Mouse (Mus musculus): ENCODE results near the gene Aplp2. TPM values are rescaled to one million over a fixed set of nuclear protein-coding genes. Genes with fewer than 3 reads are reported as not detected.

Aplp2 gene
- 182 and 192 TPM in 2 replicates for polyA plus RNA-seq (2015; fragmentation: Nextera tagmentation; extraction: Ambion mirVana)

GRCm38 (mm10) chr9:31211690-31212499, at the start of gene Aplp2:
TSS of gene Aplp2 (minus strand) at chr9:31211815.
- no peaks in the 10 kb centered on the region for H3K9me3 ChIP-seq (replicated peaks)
- H3K4me2 ChIP-seq: peak within 1 kb of the TSS; percentile 91
- peak within 1 kb of the TSS; percentile 91 for H3K27ac ChIP-seq (replicated peaks)
- ATAC-seq (ENCODE audit: insufficient read depth): peak; percentile 98
- WGBS (ENCODE audit: insufficient replicate concordance): under 1% methylated on average over 63 of the region's 63 CpGs
- H3K4me1 ChIP-seq (replicated peaks): peaks cover 44% of the 10 kb centered on the region
- peak within 1 kb of the TSS; percentile 96 for H3K9ac ChIP-seq
- H3K4me3 ChIP-seq (replicated peaks): peak within 1 kb of the TSS; percentile 99
- H3K27me3 ChIP-seq: no peaks in the 10 kb centered on the region
- H3K36me3 ChIP-seq (replicated peaks): no peaks in the 10 kb centered on the region

- Histone ChIP-seq H3K4me2 (no peak overlapping the region), H3K27me3 (no peaks in the 10 kb centered on the region), H3K36me3 (replicated peaks) (no peaks in the 10 kb centered on the region), H3K4me3 (replicated peaks) (no peak overlapping the region), H3K4me1 (replicated peaks) (peaks cover 55% of the 10 kb centered on the region), H3K9ac (no peak overlapping the region), H3K9me3 (replicated peaks) (no peaks in the 10 kb centered on the region), H3K27ac (replicated peaks) (peak overlapping the region; percentile 51; the same call in 1 of the 2 replicates)
- peak; percentile 38; the same call in 1 of the 2 replicates for ATAC-seq (ENCODE audit: insufficient read depth)
- 29% methylated on average over 4 of the region's 4 CpGs for whole genome bisulfite sequencing (ENCODE audit: insufficient replicate concordance)
Observed at GRCm38 (mm10) chr9:31260219-31260618, 48.6 kb upstream of the Aplp2 start.

- ATAC-seq (ENCODE audit: insufficient read depth): no peak
- H3K4me1 ChIP-seq (replicated peaks): peaks cover 73% of the 10 kb centered on the region
- H3K9ac ChIP-seq: no peak overlapping the region
- H3K27ac ChIP-seq (replicated peaks): no peak overlapping the region
- H3K4me3 ChIP-seq (replicated peaks): no peak overlapping the region
- no peak overlapping the region for H3K4me2 ChIP-seq
- WGBS (ENCODE audit: insufficient replicate concordance): 41% methylated on average over 3 of the region's 3 CpGs
- H3K27me3 ChIP-seq: no peaks in the 10 kb centered on the region
- no peaks in the 10 kb centered on the region for H3K9me3 ChIP-seq (replicated peaks)
- no peaks in the 10 kb centered on the region for H3K36me3 ChIP-seq (replicated peaks)
Observed at GRCm38 (mm10) chr9:31258237-31258636, 46.6 kb upstream of the Aplp2 start.

- H3K27ac ChIP-seq (replicated peaks): peak overlapping the region; percentile 96
- 27% methylated on average over 7 of the region's 7 CpGs for WGBS (ENCODE audit: insufficient replicate concordance)
- no peaks in the 10 kb centered on the region for H3K27me3 ChIP-seq
- peaks cover 82% of the 10 kb centered on the region for H3K4me1 ChIP-seq (replicated peaks)
- 0 out of 2 replicates have a peak overlapping the region, but pooled peaks have one; percentile 36 for H3K9ac ChIP-seq
- H3K9me3 ChIP-seq (replicated peaks): no peaks in the 10 kb centered on the region
- 0 out of 2 replicates have a peak, but pooled peaks have one; percentile 6 for ATAC-seq (ENCODE audit: insufficient read depth)
- H3K36me3 ChIP-seq (replicated peaks): no peaks in the 10 kb centered on the region
- H3K4me3 ChIP-seq (replicated peaks): 0 out of 2 replicates have a peak overlapping the region, but pooled peaks have one; percentile 2
- H3K4me2 ChIP-seq: peak overlapping the region; percentile 69
Observed at GRCm38 (mm10) chr9:31255953-31256352, 44.3 kb upstream of the Aplp2 start.

GRCm38 (mm10) chr9:31254697-31255004, 43.0 kb upstream of the Aplp2 start:
- peak overlapping the region; percentile 43 for H3K9ac ChIP-seq
- peaks cover 75% of the 10 kb centered on the region for H3K4me1 ChIP-seq (replicated peaks)
- H3K27ac ChIP-seq (replicated peaks): peak overlapping the region; percentile 96
- H3K4me3 ChIP-seq (replicated peaks): peak overlapping the region; percentile 40
- no peaks in the 10 kb centered on the region for H3K36me3 ChIP-seq (replicated peaks)
- 13% methylated on average over 7 of the region's 7 CpGs for WGBS (ENCODE audit: insufficient replicate concordance)
- H3K9me3 ChIP-seq (replicated peaks): no peaks in the 10 kb centered on the region
- peak; percentile 84 for ATAC-seq (ENCODE audit: insufficient read depth)
- peak overlapping the region; percentile 69 for H3K4me2 ChIP-seq
- H3K27me3 ChIP-seq: no peaks in the 10 kb centered on the region

GRCm38 (mm10) chr9:31253866-31254696, 42.5 kb upstream of the Aplp2 start:
- Histone ChIP-seq H3K4me2 (peak overlapping the region; percentile 69), H3K27ac (replicated peaks) (peak overlapping the region; percentile 96), H3K4me3 (replicated peaks) (peak overlapping the region; percentile 45), H3K4me1 (replicated peaks) (peaks cover 72% of the 10 kb centered on the region), H3K36me3 (replicated peaks) (no peaks in the 10 kb centered on the region), H3K9ac (peak overlapping the region; percentile 18), H3K27me3 (no peaks in the 10 kb centered on the region), H3K9me3 (replicated peaks) (no peaks in the 10 kb centered on the region)
- peak; percentile 38 for ATAC-seq (ENCODE audit: insufficient read depth)
- 29% methylated on average over 11 of the region's 11 CpGs for WGBS (ENCODE audit: insufficient replicate concordance)

GRCm38 (mm10) chr9:31253311-31253734, 41.7 kb upstream of the Aplp2 start:
- 3% methylated on average over 10 of the region's 10 CpGs for WGBS (ENCODE audit: insufficient replicate concordance)
- no peak; the same call in 1 of the 2 replicates for ATAC-seq (ENCODE audit: insufficient read depth)
- Histone ChIP-seq H3K4me1 (replicated peaks) (peaks cover 71% of the 10 kb centered on the region), H3K9me3 (replicated peaks) (no peaks in the 10 kb centered on the region), H3K4me3 (replicated peaks) (peak overlapping the region; percentile 45), H3K9ac (peak overlapping the region; percentile 18), H3K4me2 (peak overlapping the region; percentile 69), H3K27ac (replicated peaks) (peak overlapping the region; percentile 96), H3K27me3 (no peaks in the 10 kb centered on the region), H3K36me3 (replicated peaks) (no peaks in the 10 kb centered on the region)

GRCm38 (mm10) chr9:31252182-31252799, 40.7 kb upstream of the Aplp2 start:
- no peaks in the 10 kb centered on the region for H3K36me3 ChIP-seq (replicated peaks)
- no peak overlapping the region for H3K9ac ChIP-seq
- H3K4me1 ChIP-seq (replicated peaks): peaks cover 68% of the 10 kb centered on the region
- H3K27ac ChIP-seq (replicated peaks): peak overlapping the region; percentile 96
- H3K27me3 ChIP-seq: no peaks in the 10 kb centered on the region
- ATAC-seq (ENCODE audit: insufficient read depth): peak; percentile 81
- peak overlapping the region; percentile 35 for H3K4me3 ChIP-seq (replicated peaks)
- WGBS (ENCODE audit: insufficient replicate concordance): 37% methylated on average over 10 of the region's 10 CpGs
- peak overlapping the region; percentile 69 for H3K4me2 ChIP-seq
- no peaks in the 10 kb centered on the region for H3K9me3 ChIP-seq (replicated peaks)

- H3K4me1 ChIP-seq (replicated peaks): peaks cover 40% of the 10 kb centered on the region
- no peak overlapping the region for H3K9ac ChIP-seq
- no peak overlapping the region for H3K27ac ChIP-seq (replicated peaks)
- no peaks in the 10 kb centered on the region for H3K27me3 ChIP-seq
- no peak for ATAC-seq (ENCODE audit: insufficient read depth)
- WGBS (ENCODE audit: insufficient replicate concordance): 56% methylated on average over 8 of the region's 8 CpGs
- no peaks in the 10 kb centered on the region for H3K36me3 ChIP-seq (replicated peaks)
- no peaks in the 10 kb centered on the region for H3K9me3 ChIP-seq (replicated peaks)
- no peak overlapping the region for H3K4me2 ChIP-seq
- H3K4me3 ChIP-seq (replicated peaks): no peak overlapping the region
Observed at GRCm38 (mm10) chr9:31247447-31248220, 36.0 kb upstream of the Aplp2 start.

- H3K4me1 ChIP-seq (replicated peaks): peaks cover 29% of the 10 kb centered on the region
- H3K27ac ChIP-seq (replicated peaks): no peak overlapping the region
- H3K4me2 ChIP-seq: no peak overlapping the region
- H3K36me3 ChIP-seq (replicated peaks): no peaks in the 10 kb centered on the region
- WGBS (ENCODE audit: insufficient replicate concordance): 67% methylated on average over 6 of the region's 6 CpGs
- H3K27me3 ChIP-seq: no peaks in the 10 kb centered on the region
- no peaks in the 10 kb centered on the region for H3K9me3 ChIP-seq (replicated peaks)
- no peak for ATAC-seq (ENCODE audit: insufficient read depth)
- no peak overlapping the region for H3K9ac ChIP-seq
- H3K4me3 ChIP-seq (replicated peaks): no peak overlapping the region
Observed at GRCm38 (mm10) chr9:31246421-31246820, 34.8 kb upstream of the Aplp2 start.

Measured in liver, embryonic 15.5 days (tissue).